Mouse (Mus musculus) brown adipose tissue, adult 24 weeks (tissue): ENCODE data around the gene Fam69a. TPM values are rescaled to one million over a fixed set of nuclear protein-coding genes. Genes with fewer than 3 reads are reported as not detected.

Experiments used
- H3K27ac ChIP-seq: fragments of 200-500 bp; replicated peaks from 2 replicates; pipeline ENCODE4 v1.5.1; 2012; ENCODE audit warnings: low read depth, mild to moderate bottlenecking, low read length
- H3K4me1 ChIP-seq: fragments of 200-500 bp; 2 replicates; pipeline ENCODE4 v1.6.1; 2012; ENCODE audit warnings: low read length, mixed read lengths; ENCODE audit not compliant: control insufficient read depth, insufficient read depth, insufficient read length
- H3K4me3 ChIP-seq: fragments of 200-500 bp; 2 replicates; pipeline ENCODE4 v1.5.1; 2012; ENCODE audit warnings: low read depth, mild to moderate bottlenecking, low read length, moderate library complexity; ENCODE audit not compliant: insufficient read depth
- polyA plus RNA-seq: library from polyadenylated mRNA; stranded (reverse); fragments of >200 nt; gene quantifications from 2 replicates; pipeline ENCODE4 v1.2.4, GENCODE M21; 2012; ENCODE audit not compliant: missing spikeins, insufficient read depth, insufficient read length

The Fam69a gene
- polyA plus RNA-seq, 1 experiment = 22.9 TPM

- Histone ChIP-seq H3K4me3 (no peak within 1 kb of the TSS), H3K4me1 (no peaks in the 10 kb centered on the region), H3K27ac (no peak within 1 kb of the TSS)
Measured at GRCm38 (mm10) chr5:107874561-107875260, 112.2 kb downstream of the Fam69a start, which contains the start of gene Evi5. Gene Evi5 (minus strand): TSS chr5:107875107.

- no peaks in the 10 kb centered on the region for H3K4me1 ChIP-seq
- no peak overlapping the region for H3K27ac ChIP-seq
- no peak overlapping the region for H3K4me3 ChIP-seq
Measured at GRCm38 (mm10) chr5:107873886-107874302, 113.0 kb downstream of the Fam69a start.

GRCm38 (mm10) chr5:107873330-107873729, 113.6 kb downstream of the Fam69a start:
- H3K27ac ChIP-seq = no peak overlapping the region
- no peak overlapping the region for H3K4me3 ChIP-seq
- no peaks in the 10 kb centered on the region for H3K4me1 ChIP-seq

- Histone ChIP-seq H3K4me3 (no peak overlapping the region), H3K27ac (no peak overlapping the region), H3K4me1 (0 out of 2 replicates have a peak, but pooled peaks cover 3% of the 10 kb centered on the region)
Measured at GRCm38 (mm10) chr5:107869701-107870100, 117.2 kb downstream of the Fam69a start.

- Histone ChIP-seq H3K4me3 (peak overlapping the region; percentile 69), H3K4me1 (0 out of 2 replicates have a peak, but pooled peaks cover 3% of the 10 kb centered on the region), H3K27ac (peak overlapping the region; percentile 48; the same call in 1 of the 2 replicates)
Measured at GRCm38 (mm10) chr5:107868905-107869424, 117.9 kb downstream of the Fam69a start.

GRCm38 (mm10) chr5:107867970-107868904, 118.6 kb downstream of the Fam69a start:
- peak overlapping the region; percentile 48; the same call in 1 of the 2 replicates for H3K27ac ChIP-seq
- 0 out of 2 replicates have a peak, but pooled peaks cover 3% of the 10 kb centered on the region for H3K4me1 ChIP-seq
- peak overlapping the region; percentile 69 for H3K4me3 ChIP-seq

- peaks cover 3% of the 10 kb centered on the region; the same call in 1 of the 2 replicates for H3K4me1 ChIP-seq
- no peak overlapping the region for H3K27ac ChIP-seq
- no peak overlapping the region for H3K4me3 ChIP-seq
Measured at GRCm38 (mm10) chr5:107866127-107867126, 120.5 kb downstream of the Fam69a start.

- Histone ChIP-seq H3K27ac (no peak overlapping the region), H3K4me3 (no peak overlapping the region)
Measured at GRCm38 (mm10) chr5:107863971-107864370, 122.9 kb downstream of the Fam69a start.

GRCm38 (mm10) chr5:107858963-107859362, 127.9 kb downstream of the Fam69a start:
- H3K27ac ChIP-seq = no peak overlapping the region
- H3K4me3 ChIP-seq = no peak overlapping the region
- peaks cover 4% of the 10 kb centered on the region for H3K4me1 ChIP-seq

More at GRCm38 (mm10) chr5:107863971-107864370, 122.9 kb downstream of the Fam69a start:
- peaks cover 3% of the 10 kb centered on the region; the same call in 1 of the 2 replicates for H3K4me1 ChIP-seq

Other genes with a start within 250 kb of the Fam69a start
- gene Ube2d2b, start 157.0 kb downstream of the Fam69a start, polyA plus RNA-seq = not detected in 2 replicates
- gene Evi5, start 112.0 kb downstream of the Fam69a start, polyA plus RNA-seq = 11.3 and 15.9 TPM in 2 replicates
- 16.1 and 18.4 TPM in 2 replicates for gene Rpl5, start 86.6 kb downstream of the Fam69a start, polyA plus RNA-seq
- 5.9 and 8.9 TPM in 2 replicates for gene Mtf2, start 78.6 kb upstream of the Fam69a start, polyA plus RNA-seq
- gene Tmed5, start 145.5 kb upstream of the Fam69a start, polyA plus RNA-seq = 103 and 164 TPM in 2 replicates
- gene Ccdc18, start 145.8 kb upstream of the Fam69a start, polyA plus RNA-seq = 0.83 and 1.5 TPM in 2 replicates